Mouse (Mus musculus) left cerebral cortex, adult 8-10 months (tissue): ENCODE results near the gene Cul3. TPM values are rescaled to one million over a fixed set of nuclear protein-coding genes. Genes with fewer than 3 reads are reported as not detected.
"Not testable (repeated sequence)": the region's sequence is repeated elsewhere in the genome, so short reads cannot be mapped to it uniquely, and the experiment has no call there.

Source experiments
- DNase-seq, 2 experiments: peaks; one replicate each; pipeline ENCODE4 v3.0.0; 2022; ENCODE audit warnings: low spot score in 2 of 2
- total RNA-seq, 4 experiments: library from RNA; stranded (reverse); gene quantifications; 2 replicates each; pipeline ENCODE4 v1.2.4; 2022

The Cul3 gene
- 100 to 1,000 TPM; 121 to 151 (median 142) TPM for total RNA-seq

DNA sequence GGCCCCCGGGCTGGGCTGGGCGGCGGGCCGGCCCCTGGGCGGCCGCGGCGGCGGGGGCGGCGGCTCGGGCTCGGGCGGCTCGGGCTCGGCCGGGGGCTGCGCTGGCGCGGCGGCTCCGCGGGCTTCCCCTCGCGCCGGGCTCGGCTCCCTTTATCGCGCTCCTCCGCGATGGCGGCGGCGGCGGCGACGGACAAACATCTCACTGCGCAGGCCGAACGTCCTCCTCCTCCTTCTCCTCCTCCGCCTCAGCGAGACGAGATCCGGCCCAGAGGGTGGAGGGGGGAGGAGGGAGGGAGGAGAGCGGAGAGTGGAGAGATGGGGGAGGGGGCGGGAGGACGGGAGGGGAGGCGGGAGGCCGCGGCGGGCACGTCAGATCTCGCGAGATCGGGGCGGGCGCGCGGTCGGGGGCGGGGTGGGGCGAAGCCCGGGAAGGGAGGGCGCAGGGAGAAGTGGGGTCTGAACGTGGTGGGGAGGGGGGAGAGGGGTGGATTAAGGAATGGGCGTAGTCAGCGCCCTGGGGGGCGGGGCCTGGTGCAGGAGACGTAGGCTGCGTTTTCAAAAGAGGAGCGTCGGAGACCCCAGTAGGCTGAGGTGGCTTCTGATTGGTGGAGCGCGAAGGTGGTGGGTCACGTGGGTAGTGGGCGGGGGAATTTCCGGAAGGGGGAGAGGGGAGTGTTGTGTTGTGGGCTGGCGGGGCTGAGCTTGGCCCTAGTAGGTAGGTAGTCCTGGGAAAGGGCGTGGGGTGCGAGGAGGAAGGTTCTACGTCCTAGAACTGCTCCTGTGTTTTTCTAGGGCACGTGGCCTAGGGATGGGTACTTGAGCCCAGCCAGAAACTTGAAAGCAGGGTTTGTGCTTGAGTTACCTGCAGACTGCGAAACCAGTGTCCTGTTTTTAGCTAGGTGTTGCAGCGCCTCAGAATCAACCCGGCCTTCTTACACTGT is at the start of gene Cul3:
TSS of gene Cul3 (minus strand) at position 45 of the 941 bp plus-strand sequence.
- DNase-seq, result peak; percentile 81 to 95

DNA sequence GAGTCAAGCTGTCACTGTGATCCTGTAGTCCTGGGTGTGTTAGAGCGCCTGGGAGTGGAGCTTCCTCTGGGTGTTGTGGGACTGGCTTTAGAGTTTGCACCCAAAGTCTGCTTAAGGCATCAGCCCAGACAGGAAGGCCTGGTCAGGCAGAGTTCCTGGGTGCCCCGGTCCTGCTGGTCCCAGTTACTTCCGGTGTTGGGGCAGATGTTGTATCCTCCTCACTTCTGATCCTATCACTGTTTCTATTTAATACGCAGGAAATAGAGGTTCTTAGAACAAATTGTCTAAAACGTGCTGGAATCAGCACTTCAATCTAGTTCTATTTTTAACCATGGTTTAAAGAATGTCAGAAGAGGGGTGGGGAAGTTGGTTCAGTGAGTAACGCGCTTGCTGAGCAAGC is 49.2 kb upstream of the Cul3 start:
- no peak for DNase-seq

DNA sequence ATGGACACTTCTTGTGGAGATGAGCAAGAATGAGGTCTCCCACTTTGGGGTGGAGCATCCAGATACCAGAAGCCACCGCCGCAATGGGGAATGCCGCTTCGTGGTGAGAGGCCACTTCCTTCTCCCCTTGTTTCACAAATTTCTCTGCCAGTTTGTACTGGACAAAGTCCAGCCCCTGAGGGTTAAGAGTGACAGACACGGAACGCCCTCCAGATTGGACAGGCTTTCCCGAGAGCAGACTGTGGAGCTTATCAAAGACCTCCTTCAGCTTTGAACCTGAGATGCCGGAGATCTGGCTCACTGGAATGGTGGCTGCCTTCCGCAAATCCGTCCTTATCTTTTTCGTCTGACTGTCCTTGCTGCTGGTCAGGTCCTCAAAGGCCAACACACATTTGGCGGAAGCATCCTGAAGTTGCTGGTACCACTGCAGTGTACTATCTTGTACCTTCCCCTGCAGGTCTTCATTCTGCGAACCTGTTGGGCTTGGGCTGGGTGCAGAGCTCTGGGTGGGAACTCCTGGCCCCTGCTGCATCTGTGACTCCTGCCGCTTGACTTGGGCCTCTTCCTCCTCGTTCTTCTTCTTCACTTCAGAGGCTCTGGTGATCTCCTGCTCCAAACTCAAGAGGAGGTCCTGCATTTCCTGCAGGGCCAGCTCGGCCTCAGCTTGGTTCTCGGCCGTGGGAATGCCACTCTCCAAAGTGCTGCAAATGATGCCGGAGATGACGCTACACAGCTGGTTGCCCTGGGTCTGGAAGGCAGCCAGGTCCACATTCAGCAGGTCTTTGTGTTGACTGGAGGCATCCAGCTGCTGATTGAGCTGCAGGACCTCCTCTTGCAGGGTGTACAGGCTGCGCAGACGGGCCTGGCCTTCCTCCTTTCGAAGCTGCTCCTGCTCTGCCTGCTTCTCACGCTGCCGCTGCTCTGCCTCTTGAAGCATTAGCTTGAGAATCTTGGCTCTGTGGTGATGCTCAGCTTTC is 43.6 kb upstream of the Cul3 start:
- DNase-seq, result no peak

- DNase-seq, result no peak
These were observed 42.6 kb upstream of the Cul3 start for GRCm38 (mm10) chr1:80382928-80383327.

- DNase-seq, result no peak
These were observed 41.0 kb upstream of the Cul3 start for GRCm38 (mm10) chr1:80381302-80381701.

DNA sequence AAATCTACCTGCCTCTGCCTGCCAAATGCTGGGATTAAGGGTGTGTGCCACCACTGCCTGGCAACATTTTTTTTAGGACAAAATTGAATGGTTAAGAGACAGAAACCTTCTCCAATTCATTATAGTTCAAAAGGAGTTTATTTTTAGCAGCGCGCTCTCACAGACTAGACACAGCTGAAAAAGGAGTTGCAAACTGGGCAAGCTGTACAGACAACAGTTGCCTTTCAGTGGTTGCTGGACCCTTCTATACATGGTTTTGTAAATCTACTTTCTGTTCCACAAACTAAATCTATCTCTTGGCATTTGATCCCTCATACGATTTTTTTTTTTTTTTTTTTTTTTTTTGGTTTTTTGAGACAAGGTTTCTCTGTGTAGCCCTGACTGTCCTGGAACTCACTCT is 31.7 kb upstream of the Cul3 start:
- DNase-seq, result no peak

GRCm38 (mm10) chr1:80371189-80371889 is 31.1 kb upstream of the Cul3 start:
- no peak for DNase-seq

GRCm38 (mm10) chr1:80363486-80363885 is 23.2 kb upstream of the Cul3 start:
- DNase-seq, result no peak

DNA sequence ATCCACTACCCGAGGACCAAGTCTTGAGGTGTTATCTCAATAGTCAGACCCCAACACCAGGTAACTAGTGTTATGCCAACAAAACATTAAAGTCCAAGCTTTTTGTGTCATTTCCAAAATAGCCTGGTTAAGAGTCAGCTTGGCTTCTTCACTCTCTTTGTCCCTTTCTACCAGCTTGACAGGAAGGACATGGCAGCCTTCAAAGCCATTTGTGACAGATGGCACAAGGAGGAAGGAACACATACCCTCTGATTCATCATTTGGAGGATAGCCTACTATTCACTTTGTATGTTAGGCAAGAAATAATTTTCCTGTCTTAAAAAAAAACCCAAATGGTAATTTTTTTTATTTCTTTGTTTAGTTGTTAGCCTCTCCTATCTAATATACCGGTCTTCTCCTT is 22.7 kb upstream of the Cul3 start:
- no peak for DNase-seq

DNA sequence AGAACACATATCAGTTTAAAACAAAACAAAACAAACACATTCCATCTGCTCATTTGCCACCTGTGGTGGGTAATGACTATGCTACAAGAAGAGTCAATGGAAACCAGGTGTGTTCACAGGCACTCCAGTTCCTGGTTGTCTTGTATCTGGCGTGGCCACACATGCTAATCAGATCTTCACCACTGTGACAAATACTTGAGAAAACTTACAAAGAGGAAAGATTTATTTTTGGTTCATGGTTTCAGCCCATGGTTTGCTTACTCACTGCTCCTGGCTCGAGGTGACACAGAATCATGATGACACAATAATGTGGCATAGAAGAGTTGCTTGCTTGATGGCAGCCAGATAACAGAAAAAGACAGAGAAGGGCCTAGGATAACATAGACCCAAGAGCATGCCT is 22.1 kb upstream of the Cul3 start:
- DNase-seq, result no peak

DNA sequence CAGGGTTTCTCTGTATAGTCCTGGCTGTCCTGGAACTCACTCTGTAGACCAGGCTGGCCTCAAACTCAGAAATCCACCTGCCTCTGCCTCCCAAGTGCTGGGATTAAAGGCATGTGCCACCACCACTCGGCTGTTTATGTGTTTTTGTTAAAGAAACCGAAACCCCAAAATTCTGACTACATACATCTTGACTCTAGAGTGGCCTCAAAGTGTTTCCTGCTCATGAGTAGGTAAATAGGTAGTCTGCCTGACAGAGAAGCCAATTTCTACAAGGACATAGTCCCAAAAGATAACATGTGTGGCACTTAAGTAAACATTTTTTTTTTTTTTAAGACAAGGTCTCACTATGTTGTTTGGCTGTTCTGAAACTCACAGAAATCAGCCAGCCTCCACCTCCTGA is 21.5 kb upstream of the Cul3 start:
- DNase-seq, result not testable (repeated sequence)

GRCm38 (mm10) chr1:80360038-80360608 is 19.8 kb upstream of the Cul3 start:
- DNase-seq, result no peak

DNA sequence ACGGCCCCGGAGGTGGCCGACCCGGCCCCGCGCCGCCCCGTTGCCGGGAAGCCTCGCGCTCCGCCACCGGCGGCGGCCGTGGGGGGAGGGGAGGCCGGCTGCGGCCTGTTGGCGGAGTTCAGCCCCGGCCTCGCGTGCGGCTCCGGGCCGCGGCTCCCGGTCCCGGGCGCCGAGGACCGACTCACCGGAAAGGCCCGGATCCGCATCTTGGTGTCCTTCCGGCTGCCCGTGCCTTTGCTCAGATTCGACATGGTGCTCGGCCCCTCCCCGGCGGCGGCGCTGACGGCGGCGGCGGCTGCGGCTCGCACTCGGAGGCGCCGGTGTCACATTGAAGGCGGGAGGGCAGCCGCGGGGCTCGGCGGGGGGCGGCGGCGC is 232 bp downstream of the Cul3 start:
- peak in 1 of 2 experiments; percentile 65 for DNase-seq

DNA sequence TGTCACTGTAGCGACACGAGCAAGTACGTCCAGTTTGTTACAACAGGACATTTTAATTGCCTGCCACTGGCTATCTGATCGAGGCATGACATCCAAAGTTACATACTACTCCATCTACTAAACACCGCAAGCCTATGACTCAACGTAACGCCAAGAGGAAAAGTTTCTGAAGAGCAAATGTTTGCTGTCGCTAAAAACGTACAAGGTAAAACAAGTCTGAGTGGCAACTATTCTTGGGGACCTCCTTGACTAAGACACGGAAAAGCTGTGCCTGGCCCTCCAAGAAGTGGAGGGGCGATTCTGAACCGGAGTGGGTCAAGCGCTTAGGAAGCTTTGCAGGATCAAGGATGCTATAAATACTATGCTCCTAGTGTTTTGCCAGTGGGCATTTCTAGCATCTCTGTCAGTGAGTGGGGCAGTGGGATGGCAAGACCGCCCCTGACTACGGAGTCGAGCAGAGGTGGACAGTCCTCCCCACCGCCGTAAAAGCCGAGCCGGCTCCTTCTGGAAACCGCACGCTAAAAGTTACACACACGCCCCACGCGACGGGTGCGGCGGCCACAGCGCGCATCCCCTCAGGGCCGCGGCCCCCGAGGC is 757 bp downstream of the Cul3 start:
- DNase-seq, result peak; percentile 12 to 13

GRCm38 (mm10) chr1:80338398-80338797 is 1.9 kb downstream of the Cul3 start:
- DNase-seq, result no peak

GRCm38 (mm10) chr1:80335726-80336368 is 4.4 kb downstream of the Cul3 start:
- no peak for DNase-seq

DNA sequence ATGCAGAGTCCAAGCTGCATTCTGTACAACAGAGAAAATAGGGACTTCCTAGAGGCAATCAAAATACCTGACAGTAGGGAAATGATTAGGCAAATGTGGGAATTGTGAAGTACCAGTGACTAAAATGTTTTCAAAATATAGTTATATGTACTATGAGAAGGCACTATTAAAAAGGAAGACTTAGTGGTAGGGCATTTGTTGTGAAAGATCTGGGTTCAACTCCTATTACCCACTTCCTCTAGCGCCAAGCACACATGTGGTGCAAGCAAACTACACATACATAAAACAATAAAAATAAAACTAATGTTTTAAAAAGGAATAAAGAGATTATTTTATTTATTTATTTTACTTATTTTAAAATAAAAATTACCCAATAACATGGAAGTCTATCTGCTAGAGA is 5.2 kb downstream of the Cul3 start:
- DNase-seq, result no peak

DNA sequence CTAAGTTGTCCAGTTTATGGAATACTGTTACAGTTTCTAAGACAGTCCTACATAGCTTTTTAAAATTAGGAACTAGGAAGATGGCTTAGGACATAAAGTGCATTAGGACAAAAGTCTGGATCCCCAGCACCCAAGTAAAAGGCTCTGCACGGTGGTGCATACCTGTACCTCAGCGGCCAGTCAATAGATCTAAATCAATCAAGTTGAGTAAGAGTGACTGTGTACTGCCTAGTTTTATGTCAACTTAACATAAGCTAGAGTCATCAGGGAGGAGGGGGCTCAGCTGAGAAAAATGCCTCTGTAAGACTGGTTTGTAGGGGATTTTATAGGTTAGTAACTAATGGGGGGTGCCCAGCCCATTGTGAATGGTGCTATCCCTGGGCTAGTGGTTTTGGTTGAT is 9.3 kb downstream of the Cul3 start:
- DNase-seq, result no peak

DNA sequence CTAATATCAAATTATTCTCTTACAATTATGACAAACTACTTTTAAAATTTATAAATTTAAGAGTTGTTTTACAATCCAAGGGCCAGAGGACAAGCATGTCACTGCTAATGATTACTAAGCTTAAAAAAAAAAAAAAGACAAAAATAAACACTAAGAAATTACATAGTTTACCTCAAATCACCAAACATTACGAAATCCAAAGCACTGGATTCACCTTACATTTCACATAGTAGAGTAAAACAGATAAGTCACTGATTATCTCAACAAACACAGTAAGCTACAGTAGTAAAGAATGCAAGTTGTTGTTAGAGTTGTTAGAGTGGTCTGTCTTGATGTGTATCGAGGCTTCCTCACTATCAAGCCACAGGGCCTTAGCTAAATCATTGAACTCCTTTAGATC is 14.5 kb downstream of the Cul3 start:
- DNase-seq, result no peak

- DNase-seq, result no peak
These were observed 15.9 kb downstream of the Cul3 start for GRCm38 (mm10) chr1:80324370-80324769.
